Mouse (Mus musculus) E14TG2a.4 (cell line): ENCODE data around the gene Cyfip2.
"Not testable (repeated sequence)": the region's sequence is repeated elsewhere in the genome, so short reads cannot be mapped to it uniquely, and the experiment has no call there.

Experiments
- H3K27me3 ChIP-seq: 2 replicates; pipeline ENCODE4 v1.6.1; 2014; ENCODE audit warnings: low read length, control low read depth; ENCODE audit not compliant: insufficient read depth
- H3K36me3 ChIP-seq: 2 replicates; pipeline ENCODE4 v1.6.1; 2014; ENCODE audit warnings: low read length, control low read depth; ENCODE audit not compliant: insufficient read depth
- H3K4me1 ChIP-seq: replicated peaks from 2 replicates; pipeline ENCODE4 v1.6.1; 2014; ENCODE audit warnings: low read depth, low read length, control low read depth
- H3K4me3 ChIP-seq: replicated peaks from 2 replicates; pipeline ENCODE4 v1.5.1; 2014; ENCODE audit warnings: mild to moderate bottlenecking, low read length
- H3K9me3 ChIP-seq: 2 replicates; pipeline ENCODE4 v1.6.1; 2014; ENCODE audit warnings: low read length, control low read depth
- CTCF ChIP-seq: conservative IDR thresholded peaks from 2 replicates; pipeline ENCODE4 v1.5.1; 2014; ENCODE audit warnings: low read length
- NANOG ChIP-seq: IDR thresholded peaks from 2 replicates; pipeline ENCODE4 v1.6.1; 2014; ENCODE audit warnings: borderline replicate concordance, low read length, mixed read lengths
- POU5F1 ChIP-seq: IDR thresholded peaks from 2 replicates; pipeline ENCODE4 v1.6.1; 2014; ENCODE audit warnings: low read length, borderline replicate concordance

Gene Cyfip2

GRCm38 (mm10) chr11:46201636-46202546, 110.8 kb downstream of the Cyfip2 start:
- no peak overlapping the region for H3K4me3 ChIP-seq
- TF ChIP-seq CTCF (no peak), POU5F1 (no peak), NANOG (no peak)

GRCm38 (mm10) chr11:46200664-46201063, 112.0 kb downstream of the Cyfip2 start:
- no peaks in the 10 kb centered on the region for H3K9me3 ChIP-seq
- H3K27me3 ChIP-seq: no peaks in the 10 kb centered on the region
- TF ChIP-seq CTCF (no peak), NANOG (no peak), POU5F1 (no peak)

More at GRCm38 (mm10) chr11:46201636-46202546, 110.8 kb downstream of the Cyfip2 start:
- H3K9me3 ChIP-seq: no peaks in the 10 kb centered on the region
- H3K27me3 ChIP-seq: no peaks in the 10 kb centered on the region
- peaks cover 4% of the 10 kb centered on the region; the same call in 1 of the 2 replicates for H3K4me1 ChIP-seq
- peaks cover 4% of the 10 kb centered on the region for H3K36me3 ChIP-seq

GRCm38 (mm10) chr11:46194175-46194574, 118.5 kb downstream of the Cyfip2 start:
- H3K36me3 ChIP-seq: peaks cover 9% of the 10 kb centered on the region
- H3K4me3 ChIP-seq: no peak overlapping the region
- H3K27me3 ChIP-seq: no peaks in the 10 kb centered on the region
- TF ChIP-seq CTCF (no peak), POU5F1 (no peak), NANOG (no peak)
- H3K9me3 ChIP-seq: no peaks in the 10 kb centered on the region
- no peaks in the 10 kb centered on the region for H3K4me1 ChIP-seq

More at GRCm38 (mm10) chr11:46200664-46201063, 112.0 kb downstream of the Cyfip2 start:
- Histone ChIP-seq H3K36me3 (peaks cover 9% of the 10 kb centered on the region), H3K4me1 (peaks cover 4% of the 10 kb centered on the region; the same call in 1 of the 2 replicates), H3K4me3 (no peak overlapping the region)

- no peak for TF ChIP-seq NANOG
- TF ChIP-seq POU5F1: no peak
- TF ChIP-seq CTCF: no peak
- Histone ChIP-seq H3K4me1 (peaks cover 8% of the 10 kb centered on the region), H3K36me3 (no peaks in the 10 kb centered on the region), H3K9me3 (no peaks in the 10 kb centered on the region), H3K4me3 (no peak overlapping the region), H3K27me3 (no peaks in the 10 kb centered on the region)
Observed at GRCm38 (mm10) chr11:46188283-46188682, 124.4 kb downstream of the Cyfip2 start.

- Histone ChIP-seq H3K36me3 (no peaks in the 10 kb centered on the region), H3K4me1 (peaks cover 8% of the 10 kb centered on the region), H3K27me3 (no peaks in the 10 kb centered on the region), H3K4me3 (no peak overlapping the region), H3K9me3 (no peaks in the 10 kb centered on the region)
- TF ChIP-seq NANOG (no peak), POU5F1 (no peak), CTCF (no peak)
Observed at GRCm38 (mm10) chr11:46185486-46185885, 127.2 kb downstream of the Cyfip2 start.

- TF ChIP-seq NANOG: no peak
- no peak for TF ChIP-seq CTCF
- TF ChIP-seq POU5F1: no peak
- H3K36me3 ChIP-seq: no peaks in the 10 kb centered on the region
- no peak overlapping the region for H3K4me3 ChIP-seq
- no peaks in the 10 kb centered on the region for H3K9me3 ChIP-seq
- peaks cover 8% of the 10 kb centered on the region for H3K4me1 ChIP-seq
- H3K27me3 ChIP-seq: no peaks in the 10 kb centered on the region
Observed at GRCm38 (mm10) chr11:46184946-46185345, 127.7 kb downstream of the Cyfip2 start.

- H3K4me3 ChIP-seq, H3K4me1 ChIP-seq, H3K27me3 ChIP-seq, H3K36me3 ChIP-seq, H3K9me3 ChIP-seq: not testable (repeated sequence)
Observed at GRCm38 (mm10) chr11:46182031-46182430, 130.6 kb downstream of the Cyfip2 start.

GRCm38 (mm10) chr11:46177246-46178043, 135.2 kb downstream of the Cyfip2 start:
- H3K4me3 ChIP-seq: no peak overlapping the region
- H3K27me3 ChIP-seq: peaks cover 3% of the 10 kb centered on the region; the same call in 1 of the 2 replicates
- H3K4me1 ChIP-seq: no peaks in the 10 kb centered on the region
- no peaks in the 10 kb centered on the region for H3K36me3 ChIP-seq
- TF ChIP-seq CTCF: no peak
- TF ChIP-seq POU5F1: no peak
- TF ChIP-seq NANOG: no peak
- no peaks in the 10 kb centered on the region for H3K9me3 ChIP-seq
